Mouse (Mus musculus): ENCODE measurements around the gene Tanc2.

GRCm38 (mm10) chr11:105574241-105574640 is 15.5 kb upstream of the Tanc2 start:
- no peak for TF ChIP-seq GATA1 (IDR thresholded peaks at IDR 0.05; ENCODE audit: borderline replicate concordance, low read length)
- no peak for TF ChIP-seq FLI1 (IDR thresholded peaks at IDR 0.05; ENCODE audit: low read length)

All from megakaryocyte, embryonic 14.5 days (primary cell).